Mouse (Mus musculus) CH12.LX (cell line): ENCODE measurements around the gene Pawr.

Source experiments
- CTCF ChIP-seq, 2 experiments: IDR thresholded peaks in 1 of 2; conservative IDR thresholded peaks in 1 of 2; 2 replicates each; pipeline ENCODE4 v1.5.1; 2011 to 2012; ENCODE audit warnings: low read depth in 2 of 2, low read length in 2 of 2, improper control_type of control experiment in 1 of 2, inconsistent platforms in 1 of 2, mild to moderate bottlenecking in 1 of 2, moderate library complexity in 1 of 2
- ELF1 ChIP-seq: IDR thresholded peaks from 2 replicates; pipeline ENCODE4 v1.6.1; 2014; ENCODE audit warnings: low read depth, mild to moderate bottlenecking, inconsistent platforms, low read length, improper control_type of control experiment
- EP300 ChIP-seq: IDR thresholded peaks from 2 replicates; pipeline ENCODE4 v1.6.1; 2011; ENCODE audit warnings: low read length, improper control_type of control experiment
- MAX ChIP-seq: IDR thresholded peaks from 2 replicates; pipeline ENCODE4 v1.6.1; 2011; ENCODE audit warnings: low read length, improper control_type of control experiment
- MAZ ChIP-seq: IDR thresholded peaks from 2 replicates; pipeline ENCODE4 v1.6.1; 2012; ENCODE audit warnings: low read depth, mild to moderate bottlenecking, inconsistent platforms, low read length, improper control_type of control experiment, moderate library complexity
- MEF2A ChIP-seq: IDR thresholded peaks from 2 replicates; pipeline ENCODE4 v1.6.1; 2014; ENCODE audit warnings: low read depth, mild to moderate bottlenecking, inconsistent platforms, low read length, improper control_type of control experiment, borderline replicate concordance
- MXI1 ChIP-seq: IDR thresholded peaks from 2 replicates; pipeline ENCODE4 v1.6.1; 2011; ENCODE audit warnings: mild to moderate bottlenecking, low read depth, low read length, improper control_type of control experiment
- NELFE ChIP-seq: IDR thresholded peaks from 2 replicates; pipeline ENCODE4 v1.6.1; 2011; ENCODE audit warnings: low read depth, low read length, improper control_type of control experiment
- POLR2A ChIP-seq: IDR thresholded peaks from 2 replicates; pipeline ENCODE4 v1.6.1; 2011; ENCODE audit warnings: low read depth, mild to moderate bottlenecking, improper control_type of control experiment, low read length
- POLR2AphosphoS2 ChIP-seq: IDR thresholded peaks from 2 replicates; pipeline ENCODE4 v1.6.1; 2011; ENCODE audit warnings: low read depth, low read length, improper control_type of control experiment
- TCF12 ChIP-seq: IDR thresholded peaks from 2 replicates; pipeline ENCODE4 v1.6.1; 2014; ENCODE audit warnings: low read depth, mild to moderate bottlenecking, inconsistent platforms, low read length, improper control_type of control experiment
- USF1 ChIP-seq: IDR thresholded peaks from 2 replicates; pipeline ENCODE4 v1.6.1; 2014; ENCODE audit warnings: low read depth, mild to moderate bottlenecking, inconsistent platforms, low read length, improper control_type of control experiment
- ZNF384 ChIP-seq: IDR thresholded peaks from 2 replicates; pipeline ENCODE4 v1.6.1; 2012; ENCODE audit warnings: low read depth, low read length, improper control_type of control experiment, inconsistent platforms

DNA sequence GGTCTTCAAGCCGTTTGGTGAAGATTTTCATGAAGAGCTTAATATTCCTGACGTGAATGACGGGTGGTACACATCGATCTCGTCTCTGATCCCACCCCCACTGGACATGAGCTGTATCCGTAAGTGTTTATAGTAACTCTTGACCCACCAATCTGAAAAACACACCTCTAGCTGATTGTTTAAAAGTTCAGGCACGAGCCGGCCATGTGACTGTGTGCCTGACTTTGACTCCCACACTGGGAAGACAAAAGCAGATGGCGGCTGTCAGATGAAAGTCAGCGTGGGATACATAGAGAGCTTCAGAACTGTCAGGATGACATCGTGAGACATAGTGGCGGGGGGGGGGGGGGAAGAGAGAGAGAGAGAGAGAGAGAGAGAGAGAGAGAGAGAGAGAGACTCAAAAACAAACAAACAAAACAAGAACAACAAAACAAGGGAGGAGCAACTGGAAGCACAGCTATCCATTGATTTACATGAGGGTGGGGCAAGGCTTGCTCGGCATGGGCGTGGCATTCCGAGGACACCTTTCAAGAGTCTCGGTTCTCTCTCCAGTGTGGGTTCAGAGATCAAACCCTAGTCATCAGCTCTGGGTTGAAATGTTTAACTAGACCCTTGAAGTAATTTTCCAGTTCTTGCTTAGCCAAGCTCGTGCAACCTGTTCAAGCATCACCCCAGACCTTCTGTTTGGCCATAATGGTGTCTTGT is 32.9 kb upstream of the Pawr start:
- no peak for TF ChIP-seq POLR2A
- no peak for TF ChIP-seq MXI1
- no peak for TF ChIP-seq CTCF (conservative IDR thresholded peaks at IDR 0.05 in 1 of 2, IDR thresholded peaks at IDR 0.05 in 1 of 2; ENCODE audit: low read depth in 2 of 2, low read length in 2 of 2)
- TF ChIP-seq MAX: no peak
- no peak for TF ChIP-seq MEF2A
- no peak for TF ChIP-seq EP300
- no peak for TF ChIP-seq POLR2AphosphoS2
- TF ChIP-seq NELFE: no peak
- TF ChIP-seq TCF12: no peak
- TF ChIP-seq ELF1: no peak
- TF ChIP-seq ZNF384: no peak
- TF ChIP-seq MAZ: no peak
- TF ChIP-seq USF1: no peak
